Mouse (Mus musculus): ENCODE measurements around the gene Dlg2.

- no peak for TF ChIP-seq CTCF (IDR thresholded peaks at IDR 0.05; ENCODE audit: low read depth, low read length)
- no peak for TF ChIP-seq POLR2A (IDR thresholded peaks at IDR 0.05; ENCODE audit: insufficient read depth, low read length)
- TF ChIP-seq EP300 (IDR thresholded peaks at IDR 0.05; ENCODE audit: insufficient read depth, low read depth, low read length), result no peak
Observed at GRCm38 (mm10) chr7:92164875-92165518, 1688.5 kb downstream of the Dlg2 start.

All from ES-Bruce4 (cell line).